Mouse (Mus musculus): ENCODE data around the gene Tmem81. TPM values are rescaled to one million over a fixed set of nuclear protein-coding genes. Genes with fewer than 3 reads are reported as not detected.

The Tmem81 gene
- polyA plus RNA-seq (2012): 0.18 and 0.74 TPM in 2 replicates

GRCm38 (mm10) chr1:132506058-132506457, at the start of gene Tmem81:
TSS of gene Tmem81 (plus strand) at chr1:132506230.

GRCm38 (mm10) chr1:132476928-132477691, 28.9 kb upstream of the Tmem81 start, which contains the start of gene Rbbp5:
TSS of gene Rbbp5 (plus strand) at chr1:132477365.

GRCm38 (mm10) chr1:132542762-132543306, 36.8 kb downstream of the Tmem81 start, which contains the start of gene Cntn2:
TSS of gene Cntn2 (minus strand) at chr1:132543256.

Other genes with a start within 250 kb of the Tmem81 start
- 0.03 TPM in 2 replicates for gene Klhdc8a, start 207.6 kb upstream of the Tmem81 start, polyA plus RNA-seq (2012)
- gene Nuak2, start 190.1 kb upstream of the Tmem81 start, polyA plus RNA-seq (2012): 25.6 and 28.1 TPM in 2 replicates
- 15.7 and 18.3 TPM in 2 replicates for gene Tmcc2, start 114.9 kb upstream of the Tmem81 start, polyA plus RNA-seq (2012)
- 2.4 and 3.0 TPM in 2 replicates for gene Dstyk, start 88.7 kb upstream of the Tmem81 start, polyA plus RNA-seq (2012)
- 3.2 and 4.1 TPM in 2 replicates for gene Rbbp5, start 28.9 kb upstream of the Tmem81 start, polyA plus RNA-seq (2012)
- not detected in 2 replicates for gene Cntn2, start 37.0 kb downstream of the Tmem81 start, polyA plus RNA-seq (2012)
- gene Nfasc, start 235.6 kb downstream of the Tmem81 start, polyA plus RNA-seq (2012): 0.06 TPM in 1 of 2 replicates, not detected in the other

Data from megakaryocyte-erythroid progenitor cell, adult 5 weeks (primary cell).